Mouse (Mus musculus) forelimb bud, embryonic 11.5 days (tissue): ENCODE measurements at regions not wholly inside any gene's neighbourhood (a gene's known extent, or its start where the extent isn't known, plus 50 kb on each side); places are given as distances from the start of the nearest gene placed in this dataset.

ENCODE experiments used
- DNase-seq: peaks from one replicate; pipeline ENCODE4 v3.0.0-alpha.2; 2012; ENCODE audit warnings: low read depth, low spot score

- no peak for DNase-seq
These were observed 224.6 kb downstream of the Slc16a7 start for GRCm38 (mm10) chr10:125164671-125165070.

DNA sequence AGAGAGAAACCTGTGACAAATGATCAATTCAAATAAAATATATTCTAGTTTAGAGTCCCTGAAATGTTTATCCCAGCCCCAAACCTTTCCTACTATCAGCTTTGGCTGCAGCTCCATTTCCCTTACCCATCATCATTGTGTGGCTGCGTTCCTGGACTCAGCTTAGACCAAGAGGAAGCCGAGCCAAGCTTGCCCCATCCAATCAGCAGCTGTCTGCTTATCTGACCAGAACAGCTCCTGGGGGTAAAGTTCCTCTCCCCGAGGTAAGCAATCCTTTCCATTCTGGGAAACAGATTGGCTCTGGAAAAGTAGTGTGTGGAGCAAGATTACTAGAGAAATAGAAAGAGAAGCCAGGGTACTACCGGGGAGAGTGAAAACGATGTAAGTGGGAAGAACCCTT is 228.2 kb downstream of the Slc16a7 start:
- no peak for DNase-seq

GRCm38 (mm10) chr10:125148753-125149152 is 240.5 kb downstream of the Slc16a7 start:
- DNase-seq, result no peak

DNA sequence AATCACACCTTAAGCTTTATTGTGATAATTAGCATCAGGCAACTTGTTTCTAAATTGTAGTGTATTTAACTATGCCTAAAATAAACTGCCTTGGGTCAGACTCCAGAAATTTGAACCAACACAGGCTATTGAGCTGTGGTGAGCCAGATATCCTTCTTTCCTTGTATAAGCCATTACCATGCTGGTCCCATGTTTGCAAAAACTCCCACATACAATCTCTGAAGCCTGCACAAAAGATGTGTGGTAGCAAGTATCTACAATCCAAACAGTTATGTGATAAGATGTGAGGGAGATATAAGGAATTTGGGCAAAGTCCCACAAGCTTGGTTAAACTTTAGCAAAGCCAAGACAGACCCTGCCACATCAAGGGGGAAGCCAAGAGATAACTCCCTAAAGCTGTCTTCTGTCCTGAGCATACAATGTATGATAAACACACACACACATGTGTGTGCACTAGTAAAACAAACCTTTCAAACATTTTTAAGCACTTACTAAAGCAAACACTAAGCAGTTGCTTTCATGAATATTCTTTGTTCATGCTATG is 242.0 kb downstream of the Slc16a7 start:
- no peak for DNase-seq

- no peak for DNase-seq
These were observed 242.9 kb downstream of the Slc16a7 start for GRCm38 (mm10) chr10:125146365-125146764.

DNA sequence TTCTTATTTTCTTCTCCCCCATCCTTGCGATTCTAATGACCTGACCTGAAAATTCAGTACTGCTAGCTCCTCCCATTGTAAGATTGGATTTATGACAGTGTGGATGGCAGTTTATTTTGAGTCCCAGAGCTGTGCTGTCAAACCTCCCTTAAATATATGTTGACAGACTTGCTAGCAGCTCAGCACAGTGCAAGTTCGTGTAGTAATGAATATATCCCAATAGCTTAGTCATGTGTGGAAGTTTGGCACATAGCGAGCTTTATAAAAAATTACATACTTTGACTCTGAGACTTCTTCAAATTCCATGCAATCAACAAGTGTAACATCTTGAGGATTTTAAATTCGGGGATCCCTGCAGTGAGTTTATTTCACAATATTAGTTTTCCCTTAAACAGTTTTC is 243.5 kb downstream of the Slc16a7 start:
- no peak for DNase-seq

DNA sequence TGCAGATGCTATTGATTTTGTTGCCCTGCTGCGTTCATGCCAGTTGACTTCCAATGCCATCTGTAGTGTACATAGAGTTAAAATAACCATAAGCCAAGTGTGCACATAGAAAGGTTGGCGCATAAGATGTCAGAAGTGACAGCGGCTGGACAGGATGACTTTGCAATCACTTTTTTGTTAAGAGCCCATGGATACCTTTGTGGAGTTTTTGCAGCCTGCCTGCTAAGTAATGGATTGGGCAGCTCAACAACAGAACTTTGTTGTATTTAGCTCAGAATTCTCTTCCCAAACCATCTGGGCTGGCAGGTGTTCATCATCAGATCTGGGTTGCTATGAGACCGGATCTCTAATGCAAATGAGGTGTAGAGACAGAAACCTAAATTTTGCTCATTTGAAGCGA is 267.5 kb downstream of the Slc16a7 start:
- DNase-seq, result no peak

- DNase-seq, result no peak
These were observed 274.9 kb downstream of the Slc16a7 start for GRCm38 (mm10) chr10:125114318-125114717.

DNA sequence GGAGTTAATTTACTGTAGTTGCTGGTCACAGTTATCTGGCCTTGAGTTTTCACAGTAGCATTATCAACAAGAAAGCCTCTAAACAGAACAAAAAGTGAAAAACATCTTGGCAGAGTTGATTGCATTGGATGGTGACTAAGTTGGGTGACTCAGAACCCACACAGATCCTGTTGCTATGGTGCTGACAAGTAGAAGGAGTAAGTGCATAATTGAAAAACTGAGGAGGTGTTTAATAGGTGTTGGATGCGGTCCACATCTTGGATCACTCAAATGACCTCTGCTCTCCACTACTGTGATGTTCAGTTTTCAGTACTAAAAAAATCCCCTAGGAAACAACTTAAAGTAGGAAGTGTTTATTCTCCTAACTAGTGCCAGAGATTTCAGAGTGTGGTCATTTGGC is 280.3 kb downstream of the Slc16a7 start:
- DNase-seq, result peak; percentile 28

DNA sequence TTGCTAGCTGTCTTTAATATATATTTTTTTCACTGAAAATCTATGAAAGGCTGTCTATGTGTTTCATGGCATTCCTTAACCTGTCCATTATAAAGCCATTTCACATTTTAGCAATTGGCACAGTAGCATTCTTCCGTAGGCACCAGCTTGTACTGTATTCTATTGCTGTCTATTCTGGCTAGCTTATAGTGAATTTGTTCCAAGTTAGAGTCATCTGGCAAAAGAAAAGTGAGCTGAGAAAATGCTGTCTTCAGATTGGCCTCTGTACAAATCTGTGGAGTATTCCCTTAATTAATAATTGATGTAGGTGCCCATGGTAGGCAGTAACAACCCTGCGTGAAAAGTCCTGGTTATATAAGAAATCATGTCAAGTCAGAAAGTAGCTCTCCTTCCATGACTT is 304.3 kb downstream of the Slc16a7 start:
- DNase-seq, result no peak

GRCm38 (mm10) chr10:125072401-125072800 is 316.9 kb downstream of the Slc16a7 start:
- no peak for DNase-seq

DNA sequence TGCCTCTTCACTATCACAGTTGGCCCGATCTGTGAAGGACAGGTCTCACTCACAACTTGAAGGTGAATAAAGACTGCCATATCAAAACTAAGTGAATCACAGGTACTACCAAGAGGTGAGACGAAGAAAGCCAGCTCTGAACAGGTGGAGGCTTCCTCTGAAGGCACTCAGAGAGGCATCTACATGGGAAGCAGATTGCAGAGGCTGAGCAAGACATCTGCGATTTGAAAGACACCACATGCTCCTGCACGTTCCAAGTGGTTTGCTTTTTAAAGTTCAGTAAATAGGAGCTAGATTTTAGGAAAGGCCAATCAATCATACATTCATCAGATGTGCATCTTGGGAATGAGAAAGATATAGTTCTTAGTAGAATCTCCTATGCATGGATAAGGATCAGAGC is 319.0 kb downstream of the Slc16a7 start:
- no peak for DNase-seq

DNA sequence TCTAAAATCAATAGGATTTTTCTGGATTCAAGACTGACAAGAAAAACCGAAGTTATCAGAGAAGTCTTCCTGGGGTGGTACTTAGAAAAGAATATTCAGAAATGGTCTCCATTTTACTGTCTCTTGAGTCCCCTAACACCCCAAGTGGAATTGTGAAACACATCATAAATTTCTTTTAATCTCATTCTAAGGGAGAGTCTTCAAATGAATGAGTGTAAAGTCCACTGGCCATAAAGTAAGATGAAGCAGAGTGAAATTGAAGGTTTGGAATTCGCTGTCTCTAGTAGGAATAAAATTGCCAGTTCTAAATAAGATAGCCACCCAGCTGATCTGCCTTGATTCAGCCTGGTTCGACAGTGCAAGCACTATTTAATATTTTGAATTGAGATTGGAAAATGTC is 350.0 kb downstream of the Slc16a7 start:
- DNase-seq, result no peak

GRCm38 (mm10) chr10:125035631-125036030 is 353.6 kb downstream of the Slc16a7 start:
- no peak for DNase-seq

- no peak for DNase-seq
These were observed 360.9 kb downstream of the Slc16a7 start for GRCm38 (mm10) chr10:125028347-125028746.

DNA sequence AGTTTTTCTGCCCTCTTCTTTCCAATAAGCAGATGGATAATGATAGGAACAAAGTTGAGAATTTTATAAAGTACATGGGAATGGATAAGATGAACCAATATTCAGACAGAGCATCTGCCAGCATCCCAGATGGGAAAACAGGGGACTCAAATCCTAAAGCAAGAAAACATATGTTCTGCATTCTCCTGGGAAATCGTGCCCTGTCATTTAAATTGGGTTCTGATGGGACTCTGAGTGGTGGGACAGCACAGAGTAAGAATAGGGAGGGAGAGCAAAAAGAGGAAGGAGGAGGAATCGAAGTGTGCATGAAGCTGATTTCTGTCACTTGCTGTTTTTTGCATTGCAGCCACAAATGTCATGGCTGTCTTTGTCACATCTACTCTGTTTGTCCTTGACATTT is 362.4 kb downstream of the Slc16a7 start:
- DNase-seq, result no peak
